Mouse (Mus musculus) frontal cortex, postnatal 14 days (tissue): ENCODE measurements around the gene Fam162a.
"Not testable (repeated sequence)": the region's sequence is repeated elsewhere in the genome, so short reads cannot be mapped to it uniquely, and the experiment has no call there.

Experiments used
- DNase-seq, 2 experiments: peaks; one replicate each; pipeline ENCODE4 v3.0.0; 2022; ENCODE audit warnings: low spot score in 2 of 2

The Fam162a gene

GRCm38 (mm10) chr16:36071450-36072379, at the start of gene Fam162a, which contains the start of gene Ccdc58:
Gene Fam162a, minus strand, starts transcription at chr16:36071594.
Gene Ccdc58, plus strand, starts transcription at chr16:36071685.
- DNase-seq, result peak; percentile 84 to 86

- DNase-seq, result not testable (repeated sequence)
These were observed 44.4 kb upstream of the Fam162a start for GRCm38 (mm10) chr16:36115751-36116150.

GRCm38 (mm10) chr16:36111486-36111885, 40.1 kb upstream of the Fam162a start:
- not testable (repeated sequence) for DNase-seq

- no peak for DNase-seq
These were observed 30.8 kb upstream of the Fam162a start for GRCm38 (mm10) chr16:36102211-36102610.

DNA sequence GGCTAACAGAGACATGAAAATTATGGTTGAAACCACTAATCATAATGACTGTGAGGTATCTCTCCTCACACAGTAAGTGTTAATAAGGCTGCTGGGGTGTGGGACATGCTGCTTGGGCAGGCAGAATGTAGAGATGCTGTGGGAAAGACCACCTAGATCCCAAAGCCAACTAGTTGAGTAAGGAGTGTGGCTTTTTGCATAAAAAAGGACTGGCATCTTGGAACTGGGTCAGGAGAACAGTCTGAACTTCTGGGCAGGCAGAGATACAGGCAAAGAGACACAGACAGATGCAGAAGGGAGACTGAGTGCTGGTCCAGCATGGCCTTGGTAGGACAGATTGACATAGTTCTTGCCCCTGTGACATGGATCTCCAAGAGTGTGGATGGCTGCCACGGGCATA, 30.1 kb upstream of the Fam162a start:
- DNase-seq, result no peak

- not testable (repeated sequence) for DNase-seq
These were observed 26.6 kb upstream of the Fam162a start for GRCm38 (mm10) chr16:36097813-36098499.

GRCm38 (mm10) chr16:36094079-36094478, 22.7 kb upstream of the Fam162a start:
- DNase-seq, result no peak

DNA sequence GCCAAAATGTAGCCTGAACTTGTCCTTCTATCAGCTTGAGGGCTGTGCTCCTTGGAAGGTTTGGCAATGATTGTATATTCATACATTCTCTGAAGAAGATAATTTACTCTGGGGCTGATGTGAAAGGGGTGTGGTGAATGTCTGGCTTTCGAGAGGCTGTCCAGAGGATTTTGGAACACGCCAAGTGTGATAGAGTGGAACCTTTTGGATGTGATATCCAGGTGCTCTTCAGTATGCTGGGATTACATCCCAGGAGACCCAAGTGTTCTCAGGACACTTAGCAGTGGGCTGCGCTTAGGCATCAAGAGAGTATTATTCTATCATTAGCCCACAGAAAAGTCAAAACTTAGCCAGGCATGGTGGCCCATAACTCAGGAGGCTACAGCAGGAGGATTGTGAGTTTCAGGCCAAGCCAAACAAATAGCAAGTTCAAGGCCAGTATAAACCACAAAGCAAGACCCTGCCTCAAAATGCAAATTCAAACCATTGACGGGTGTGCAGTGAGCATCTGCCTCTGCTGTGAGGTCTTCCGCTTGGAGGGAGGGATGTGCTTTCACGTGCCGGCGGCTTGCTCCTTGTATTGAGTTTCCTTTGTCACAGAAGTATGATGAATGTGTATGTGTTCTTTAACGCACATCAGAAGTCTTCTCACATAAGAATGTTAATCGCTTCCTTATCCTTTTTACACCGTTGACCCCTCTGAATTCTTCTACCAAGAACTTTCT, 19.6 kb upstream of the Fam162a start:
- no peak for DNase-seq

DNA sequence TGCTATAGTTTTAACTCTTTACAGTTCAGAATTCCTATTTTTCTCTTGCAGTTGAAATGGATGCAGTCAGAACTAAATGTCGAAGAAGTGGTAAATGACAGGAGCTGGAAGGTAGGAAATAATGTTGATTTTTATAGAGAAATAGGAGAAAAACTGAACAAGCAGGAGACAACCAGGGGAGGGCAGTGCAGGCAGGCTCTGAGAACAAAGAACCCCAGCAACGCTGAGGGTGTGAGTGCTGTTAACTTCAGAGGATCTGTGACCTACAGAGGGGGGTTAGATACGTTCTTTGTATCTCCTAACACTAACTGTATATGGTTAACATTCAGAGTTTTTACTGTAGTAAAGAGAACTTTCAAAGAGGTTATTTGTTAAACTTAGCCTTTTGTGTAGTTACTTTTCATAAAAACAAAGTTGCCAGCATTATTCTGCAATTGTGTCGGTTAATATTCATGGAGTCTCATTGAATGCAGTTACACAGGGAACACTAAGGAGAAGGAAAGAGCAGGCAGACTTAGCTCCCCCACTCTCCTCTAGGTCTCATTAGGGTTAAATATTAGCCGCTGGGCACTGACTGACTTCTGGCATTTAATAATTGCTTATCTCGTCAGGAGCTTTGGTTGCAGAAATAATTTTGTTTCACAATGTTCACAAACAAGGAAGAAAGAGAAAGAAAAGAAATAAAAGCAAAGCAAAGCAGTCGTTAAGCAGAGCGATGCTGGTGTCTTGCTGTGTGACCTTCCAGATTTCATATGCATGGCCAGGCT, 18.6 kb upstream of the Fam162a start:
- no peak for DNase-seq

DNA sequence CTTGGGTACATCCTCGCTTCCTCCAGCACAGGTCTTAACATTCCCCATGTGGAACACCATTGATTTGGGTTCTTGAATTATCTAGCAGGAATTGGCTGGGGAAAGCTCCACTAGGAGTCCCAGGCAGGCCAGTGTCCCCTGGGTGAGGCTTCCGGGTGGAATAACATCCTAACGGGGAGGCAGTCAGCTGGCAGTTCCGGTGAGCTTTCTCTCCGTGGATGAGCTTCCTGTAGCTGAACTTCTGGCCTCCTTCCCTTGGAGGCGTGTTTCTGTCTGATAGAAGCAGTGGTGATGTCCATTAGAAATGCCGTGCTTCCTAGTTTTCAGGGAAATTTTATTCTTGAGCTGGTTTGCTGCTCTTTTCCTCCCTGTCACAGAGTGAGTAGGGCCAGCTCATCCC, 17.7 kb upstream of the Fam162a start:
- DNase-seq, result no peak

DNA sequence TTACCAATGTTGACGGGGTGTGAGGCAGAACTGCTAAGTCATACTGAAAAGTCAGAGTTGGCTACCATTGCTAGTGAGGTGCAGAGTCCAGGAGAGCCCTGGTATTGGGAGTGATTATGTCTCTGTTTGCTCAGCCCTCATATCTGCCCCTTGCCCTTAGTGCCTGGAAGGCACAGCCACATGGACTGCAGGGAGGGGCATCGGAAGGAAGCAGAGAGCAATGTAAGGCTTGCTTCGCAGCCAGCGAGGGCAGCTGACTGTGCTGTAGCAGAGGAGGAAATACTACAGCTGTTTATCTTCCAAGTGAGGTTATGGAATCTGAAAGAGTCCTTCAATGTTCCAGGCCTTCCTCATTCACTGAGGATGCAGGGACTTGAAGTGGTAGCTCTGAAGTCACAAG, 16.5 kb upstream of the Fam162a start:
- no peak for DNase-seq

GRCm38 (mm10) chr16:36079916-36080315, 8.5 kb upstream of the Fam162a start:
- no peak for DNase-seq

DNA sequence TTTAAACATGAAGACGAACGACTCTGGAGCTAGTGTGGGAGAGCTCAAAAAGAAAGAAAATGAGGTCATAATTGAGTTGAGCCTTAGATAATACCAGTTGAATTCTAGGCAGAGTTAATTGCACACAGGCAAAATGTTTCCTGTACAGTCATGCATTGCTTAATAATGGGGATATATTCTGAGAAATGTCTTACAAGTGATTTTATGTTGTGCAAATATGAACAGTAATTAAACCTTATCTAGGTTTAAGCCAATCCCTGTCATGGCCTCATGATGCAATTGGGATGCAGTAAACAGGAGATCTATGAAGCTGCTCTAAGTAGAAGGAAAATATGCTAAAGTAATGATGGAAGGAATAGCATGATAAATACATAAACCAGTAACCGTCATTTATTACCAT, 3.4 kb upstream of the Fam162a start:
- no peak for DNase-seq

DNA sequence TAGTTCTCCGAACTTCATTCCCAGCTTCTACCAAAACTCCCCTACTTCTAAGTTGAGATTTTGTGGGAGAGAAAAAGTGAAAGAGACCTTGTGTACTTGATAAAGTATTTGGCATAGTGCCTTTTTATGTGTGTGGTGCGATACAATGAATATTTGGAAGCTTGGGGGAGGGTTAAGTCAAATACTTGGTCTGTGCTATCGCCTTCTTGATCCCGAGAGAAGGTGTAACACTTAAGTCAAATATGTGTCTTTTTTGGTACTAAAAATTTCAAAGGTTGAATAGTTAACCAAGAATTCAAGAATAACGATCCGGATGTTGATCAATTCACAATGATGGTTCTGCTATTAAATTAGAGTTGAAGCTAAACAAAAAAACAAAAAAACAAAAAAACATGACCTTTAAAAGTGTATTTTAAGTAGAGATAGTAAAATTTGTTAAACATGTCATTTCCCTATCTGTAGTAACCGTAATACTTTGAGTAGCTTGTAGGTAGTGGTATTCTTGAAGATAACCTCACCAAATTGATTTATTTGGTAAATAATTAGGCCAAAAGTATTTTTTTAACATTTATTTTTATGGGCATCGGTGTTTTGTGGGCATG, 1.1 kb upstream of the Fam162a start:
- no peak for DNase-seq

GRCm38 (mm10) chr16:36071071-36071449, 334 bp downstream of the Fam162a start:
- no peak for DNase-seq

DNA sequence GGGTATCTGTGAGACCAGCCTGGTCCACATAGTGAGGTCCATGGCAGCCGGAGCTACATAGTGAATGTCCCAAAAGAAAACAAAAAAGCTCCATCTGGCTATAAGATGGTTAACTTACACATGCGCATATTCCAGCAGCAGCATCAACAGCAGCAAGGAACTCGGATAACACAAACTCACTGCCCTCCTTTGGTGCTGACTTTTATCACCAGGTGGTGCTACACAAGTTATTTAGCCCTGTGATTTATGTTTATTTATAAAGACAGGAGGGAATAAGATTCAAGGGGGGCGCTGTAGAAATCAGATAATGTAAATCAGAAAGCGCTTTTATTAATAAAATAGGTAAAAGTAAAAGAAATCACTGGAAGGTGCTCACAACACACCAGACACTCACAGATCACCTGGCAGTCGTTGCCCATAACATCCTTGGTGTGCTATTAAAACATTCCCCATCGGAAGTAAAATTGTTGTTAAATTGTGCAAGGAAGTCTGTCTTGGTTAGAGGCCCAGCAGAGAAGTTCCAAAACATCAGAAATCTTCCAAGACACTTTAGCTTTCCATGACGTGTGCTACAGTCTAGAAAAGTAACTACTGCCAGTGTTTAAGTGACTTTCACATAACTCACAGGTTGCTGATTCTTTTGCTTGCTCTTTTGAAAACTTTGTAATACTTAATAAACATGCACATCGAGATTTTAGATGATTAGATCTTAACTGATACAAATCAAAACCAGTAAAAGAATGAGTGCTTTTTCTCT, 1.4 kb downstream of the Fam162a start:
- DNase-seq, result no peak

- DNase-seq, result no peak
These were observed 3.0 kb downstream of the Fam162a start for GRCm38 (mm10) chr16:36068356-36068755.

DNA sequence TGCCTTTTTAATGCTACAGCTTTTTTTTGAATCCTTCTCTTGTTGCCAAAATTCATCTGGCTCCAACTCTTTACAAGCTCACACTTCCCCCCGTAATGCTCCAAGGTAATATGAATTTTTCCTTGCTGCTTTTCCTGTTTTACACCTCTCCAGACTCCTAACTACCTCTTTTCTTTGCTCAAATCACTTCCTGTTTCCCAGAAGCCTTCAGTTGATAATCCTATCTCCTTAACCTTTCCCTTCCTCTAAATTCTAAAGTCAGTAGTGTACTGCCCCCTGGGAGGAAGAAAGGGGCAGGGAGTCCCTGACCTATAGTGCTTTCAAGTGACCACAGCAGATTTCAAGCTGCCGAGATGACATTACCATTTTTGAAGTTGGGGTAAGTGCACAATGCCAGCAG, 3.7 kb downstream of the Fam162a start:
- DNase-seq, result no peak

GRCm38 (mm10) chr16:36064904-36065303, 6.5 kb downstream of the Fam162a start:
- no peak for DNase-seq

DNA sequence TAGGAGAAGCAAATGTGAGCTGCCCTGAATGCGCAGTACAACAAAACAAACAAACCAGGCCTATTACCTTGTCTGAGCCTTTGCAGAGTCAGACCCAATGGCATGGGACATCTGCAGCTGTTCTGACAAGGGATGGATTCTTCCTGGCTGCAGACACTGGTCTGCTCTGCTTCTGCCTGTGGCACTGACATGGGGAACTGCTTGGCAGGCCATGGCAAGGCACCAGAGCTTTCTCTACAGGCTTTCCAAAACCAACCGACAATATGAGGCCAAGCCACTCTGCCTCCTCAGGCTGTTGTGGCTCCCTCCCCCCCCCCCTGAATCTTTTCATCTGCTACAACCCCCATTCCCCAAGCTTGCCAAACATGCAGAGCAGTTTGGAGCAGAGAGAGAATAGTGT, 8.1 kb downstream of the Fam162a start:
- DNase-seq, result no peak
